Mouse (Mus musculus) forebrain, embryonic 16.5 days (tissue): ENCODE measurements around the gene Enox1. TPM values are rescaled to one million over a fixed set of nuclear protein-coding genes. Genes with fewer than 3 reads are reported as not detected.

Experiments
- ATAC-seq: fragments of 200-750 bp; cut with Nextera tagmentation; 2 replicates; pipeline ENCODE4 v1.8.0; 2017; ENCODE audit warnings: mild to moderate bottlenecking, moderate library complexity
- H3K27ac ChIP-seq: fragments of 300-500 bp; sonication (generic); 2 replicates; pipeline ENCODE4 v1.5.1; 2014; ENCODE audit warnings: low read length, control low read depth
- H3K27me3 ChIP-seq: fragments of 300-500 bp; sonication (generic); replicated peaks from 2 replicates; pipeline ENCODE4 v1.6.1; 2014; ENCODE audit warnings: low read length; ENCODE audit not compliant: control insufficient read depth, insufficient read depth
- H3K36me3 ChIP-seq: fragments of 300-500 bp; sonication (generic); 2 replicates; pipeline ENCODE4 v1.6.1; 2014; ENCODE audit not compliant: control insufficient read depth, insufficient read depth
- H3K4me1 ChIP-seq: fragments of 300-500 bp; sonication (generic); replicated peaks from 2 replicates; pipeline ENCODE4 v1.6.1; 2014; ENCODE audit warnings: low read length; ENCODE audit not compliant: control insufficient read depth, insufficient read depth
- H3K4me2 ChIP-seq: fragments of 300-500 bp; sonication (generic); 2 replicates; pipeline ENCODE4 v1.6.1; 2014; ENCODE audit warnings: mild to moderate bottlenecking, low read length, control low read depth
- H3K4me3 ChIP-seq: fragments of 300-500 bp; sonication (generic); replicated peaks from 2 replicates; pipeline ENCODE4 v1.5.1; 2014; ENCODE audit warnings: mild to moderate bottlenecking, low read length, control low read depth
- H3K9ac ChIP-seq: fragments of 300-500 bp; sonication (generic); replicated peaks from 2 replicates; pipeline ENCODE4 v1.6.1; 2014; ENCODE audit warnings: low read depth, low read length, control low read depth
- H3K9me3 ChIP-seq: fragments of 300-500 bp; sonication (generic); 2 replicates; pipeline ENCODE4 v1.6.1; 2016; ENCODE audit warnings: low read length; ENCODE audit not compliant: control insufficient read depth
- WGBS: fragments of 180-500 bp; shearing (Covaris S2); extraction: QIAGEN DNeasy Blood & Tissue Kit; methylation state at CpG from one replicate; pipeline ENCODE4 v1.1.7; 2014; 5-methylcytosine and 5-hydroxymethylcytosine counted together
- polyA plus RNA-seq: library from polyadenylated mRNA; unstranded; fragments of >200 nt; fragmentation: Nextera tagmentation; extraction: Ambion mirVana; gene quantifications from 2 replicates; pipeline ENCODE4 v1.2.1, GENCODE M21; 2015

Gene Enox1
- polyA plus RNA-seq, 1 experiment from 2014 or later, result 64.4 TPM

DNA sequence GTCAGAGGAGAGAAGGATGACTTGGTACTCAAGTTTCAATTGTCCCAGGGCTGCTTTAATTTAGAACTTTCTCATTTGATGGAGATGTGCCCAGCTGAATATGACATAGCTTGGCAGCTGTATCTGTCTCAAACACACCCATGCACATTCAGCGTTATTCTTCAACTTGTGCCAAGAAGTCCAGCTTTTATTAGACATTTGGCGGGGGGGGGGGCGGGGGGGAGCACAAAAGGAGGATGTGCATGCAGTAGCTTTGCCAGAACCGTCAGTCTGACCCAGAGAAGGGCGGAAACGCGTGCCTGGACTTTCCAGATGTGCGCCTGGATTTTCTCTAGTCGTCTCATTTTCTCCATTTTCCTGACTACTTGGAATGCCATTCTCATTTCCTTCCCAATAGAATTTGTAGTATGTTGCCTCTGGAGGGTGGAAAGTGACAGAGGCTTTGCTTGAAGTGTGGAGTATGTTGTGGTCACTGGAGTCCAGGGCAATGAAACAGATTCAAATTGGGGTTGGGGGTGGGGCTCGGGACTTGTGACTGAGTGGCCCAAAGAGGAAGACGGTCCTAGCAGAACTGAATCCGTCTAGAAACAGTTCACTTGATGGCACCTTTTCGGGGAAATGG, 24.3 kb downstream of the Enox1 start:
- Histone ChIP-seq H3K27ac (no peak overlapping the region), H3K4me1 (no peaks in the 10 kb centered on the region), H3K36me3 (no peaks in the 10 kb centered on the region), H3K4me2 (no peak overlapping the region), H3K9ac (no peak overlapping the region), H3K4me3 (no peak overlapping the region), H3K9me3 (no peaks in the 10 kb centered on the region), H3K27me3 (no peaks in the 10 kb centered on the region)
- ATAC-seq, result no peak
- WGBS, result 72% methylated on average over 13 of the region's 13 CpGs

DNA sequence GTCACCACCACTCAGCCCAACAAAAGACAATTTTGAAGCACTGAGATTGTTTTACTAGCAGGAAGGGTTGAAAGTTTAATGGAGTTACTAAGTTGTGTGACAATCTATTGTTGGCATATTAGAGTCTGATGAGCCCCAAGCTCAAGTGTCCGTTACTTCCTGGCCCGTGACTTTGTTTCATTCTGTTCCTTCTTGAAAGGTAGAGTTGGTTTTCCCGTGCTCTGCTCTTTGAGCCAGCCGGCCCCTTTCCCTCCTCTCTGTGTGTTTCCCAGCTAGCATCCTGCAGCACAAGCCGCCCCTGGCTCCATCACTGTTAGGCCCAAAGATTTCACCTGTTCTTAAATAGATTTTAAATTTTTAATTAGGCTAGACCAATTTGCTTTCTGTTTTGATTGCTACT, 26.9 kb downstream of the Enox1 start:
- no peak for ATAC-seq

DNA sequence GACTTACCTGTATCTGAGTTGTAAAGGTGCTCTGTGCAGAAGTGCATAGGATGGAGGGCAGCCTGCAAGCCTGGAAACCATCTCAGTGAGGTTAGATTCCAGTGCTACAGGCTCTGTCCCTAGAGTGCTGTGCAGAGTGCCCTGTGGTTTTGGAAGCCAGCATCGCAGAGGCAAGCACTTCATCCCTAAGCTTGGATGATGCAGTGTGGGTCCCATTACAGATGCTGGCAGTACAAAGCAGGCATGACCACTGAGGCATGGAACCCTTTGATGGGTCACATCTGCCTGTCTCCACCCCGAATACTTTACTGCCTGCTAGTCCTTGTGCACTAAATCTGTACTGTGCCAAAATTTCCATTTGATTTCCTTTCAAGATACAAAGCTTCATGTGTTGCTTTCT, 33.6 kb downstream of the Enox1 start:
- Histone ChIP-seq H3K36me3 (no peaks in the 10 kb centered on the region), H3K9me3 (no peaks in the 10 kb centered on the region), H3K27me3 (no peaks in the 10 kb centered on the region), H3K4me3 (no peak overlapping the region), H3K9ac (no peak overlapping the region), H3K4me1 (peaks cover 10% of the 10 kb centered on the region), H3K27ac (no peak overlapping the region), H3K4me2 (no peak overlapping the region)
- WGBS, result 76% methylated on average over 2 of the region's 2 CpGs
- ATAC-seq, result no peak

More for the DNA sequence above, 26.9 kb downstream of the Enox1 start:
- no peak overlapping the region for H3K27ac ChIP-seq
- H3K4me1 ChIP-seq, result no peaks in the 10 kb centered on the region; the same call in 1 of the 2 replicates
- H3K4me3 ChIP-seq, result no peak overlapping the region
- H3K9me3 ChIP-seq, result no peaks in the 10 kb centered on the region
- no peaks in the 10 kb centered on the region for H3K36me3 ChIP-seq
- no peak overlapping the region for H3K4me2 ChIP-seq
- WGBS, result 88% methylated on average over 5 of the region's 5 CpGs
- H3K9ac ChIP-seq, result no peak overlapping the region
- H3K27me3 ChIP-seq, result no peaks in the 10 kb centered on the region

- H3K36me3 ChIP-seq, result no peaks in the 10 kb centered on the region
- no peak for ATAC-seq
- no peaks in the 10 kb centered on the region for H3K27me3 ChIP-seq
- no peak overlapping the region for H3K4me3 ChIP-seq
- H3K9me3 ChIP-seq, result no peaks in the 10 kb centered on the region
- H3K4me2 ChIP-seq, result no peak overlapping the region
- no peak overlapping the region for H3K9ac ChIP-seq
- H3K4me1 ChIP-seq, result peaks cover 22% of the 10 kb centered on the region
- 42% methylated on average over 18 of the region's 18 CpGs for WGBS
- H3K27ac ChIP-seq, result no peak overlapping the region
Measured at GRCm38 (mm10) chr14:77195314-77196020, 38.9 kb downstream of the Enox1 start.

DNA sequence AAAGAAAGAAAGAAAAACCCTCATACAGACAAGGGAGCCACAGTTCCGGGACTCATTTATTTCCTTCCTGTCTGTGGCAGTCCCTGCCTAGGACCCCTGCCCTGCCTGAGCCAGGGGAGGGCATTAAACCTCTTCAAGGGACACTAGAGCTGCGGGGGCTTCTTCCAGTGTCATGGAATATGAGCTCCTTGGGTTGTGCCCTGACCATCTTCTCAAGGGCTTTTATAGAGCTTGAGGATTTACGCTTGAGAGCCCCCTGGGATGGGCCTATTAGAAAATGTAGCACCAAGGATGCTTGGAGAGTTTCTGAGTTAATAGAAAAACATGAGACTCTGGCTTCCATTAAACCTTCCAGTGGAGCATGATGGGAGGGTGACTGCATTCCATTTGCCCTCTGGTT, 39.7 kb downstream of the Enox1 start:
- H3K4me2 ChIP-seq, result no peak overlapping the region
- WGBS, result 68% methylated on average over 3 of the region's 3 CpGs
- H3K9ac ChIP-seq, result no peak overlapping the region
- no peaks in the 10 kb centered on the region for H3K9me3 ChIP-seq
- ATAC-seq, result no peak
- peaks cover 22% of the 10 kb centered on the region for H3K4me1 ChIP-seq
- no peak overlapping the region for H3K27ac ChIP-seq
- H3K4me3 ChIP-seq, result no peak overlapping the region
- no peaks in the 10 kb centered on the region for H3K36me3 ChIP-seq
- no peaks in the 10 kb centered on the region for H3K27me3 ChIP-seq

GRCm38 (mm10) chr14:77197414-77197915, 40.9 kb downstream of the Enox1 start:
- WGBS, result 67% methylated on average over 2 of the region's 2 CpGs
- Histone ChIP-seq H3K36me3 (no peaks in the 10 kb centered on the region), H3K4me2 (no peak overlapping the region), H3K4me3 (no peak overlapping the region), H3K27ac (no peak overlapping the region), H3K4me1 (peaks cover 22% of the 10 kb centered on the region), H3K9me3 (no peaks in the 10 kb centered on the region), H3K9ac (no peak overlapping the region), H3K27me3 (no peaks in the 10 kb centered on the region)
- ATAC-seq, result no peak

- H3K4me3 ChIP-seq, result no peak overlapping the region
- no peak overlapping the region for H3K9ac ChIP-seq
- H3K36me3 ChIP-seq, result no peaks in the 10 kb centered on the region
- no peak overlapping the region for H3K4me2 ChIP-seq
- no peaks in the 10 kb centered on the region for H3K27me3 ChIP-seq
- no peak overlapping the region for H3K27ac ChIP-seq
- H3K4me1 ChIP-seq, result peaks cover 7% of the 10 kb centered on the region; the same call in 1 of the 2 replicates
- WGBS, result 90% methylated on average over 8 of the region's 8 CpGs
- no peaks in the 10 kb centered on the region for H3K9me3 ChIP-seq
- no peak for ATAC-seq
Measured at GRCm38 (mm10) chr14:77210889-77211288, 54.3 kb downstream of the Enox1 start.

DNA sequence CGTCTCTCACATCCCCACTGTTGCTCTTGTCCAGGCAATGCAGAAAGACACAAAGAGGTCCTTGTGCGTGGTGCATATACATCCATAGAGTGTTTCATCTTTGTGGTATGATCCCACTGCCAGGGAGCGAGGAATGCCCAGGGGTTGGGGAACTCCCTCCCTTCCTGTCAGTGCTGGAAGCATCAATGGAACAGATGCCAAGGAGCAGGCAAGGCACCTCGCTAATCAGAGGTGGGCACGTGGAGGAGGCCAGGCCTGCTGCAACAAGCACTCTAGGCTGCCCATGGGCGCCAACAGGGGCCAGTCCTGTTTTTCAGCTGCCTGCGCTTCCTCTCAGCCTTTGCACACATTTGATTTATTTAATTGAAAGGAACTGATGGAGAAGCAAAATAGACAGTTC, 56.6 kb downstream of the Enox1 start:
- 54% methylated on average over 7 of the region's 7 CpGs for WGBS
- H3K27ac ChIP-seq, result no peak overlapping the region; the same call in 1 of the 2 replicates
- H3K4me2 ChIP-seq, result no peak overlapping the region
- no peak overlapping the region; the same call in 1 of the 2 replicates for H3K9ac ChIP-seq
- no peaks in the 10 kb centered on the region for H3K9me3 ChIP-seq
- no peak; the same call in 1 of the 2 replicates for ATAC-seq
- H3K36me3 ChIP-seq, result no peaks in the 10 kb centered on the region
- peaks cover 7% of the 10 kb centered on the region; the same call in 1 of the 2 replicates for H3K4me1 ChIP-seq
- H3K27me3 ChIP-seq, result no peaks in the 10 kb centered on the region
- H3K4me3 ChIP-seq, result no peak overlapping the region

GRCm38 (mm10) chr14:77214848-77215247, 58.3 kb downstream of the Enox1 start:
- H3K36me3 ChIP-seq, result no peaks in the 10 kb centered on the region
- ATAC-seq, result no peak
- no peak overlapping the region for H3K9ac ChIP-seq
- H3K4me2 ChIP-seq, result no peak overlapping the region
- H3K4me1 ChIP-seq, result peaks cover 5% of the 10 kb centered on the region; the same call in 1 of the 2 replicates
- no peak overlapping the region; the same call in 1 of the 2 replicates for H3K27ac ChIP-seq
- 70% methylated on average over 6 of the region's 6 CpGs for WGBS
- no peak overlapping the region for H3K4me3 ChIP-seq
- no peaks in the 10 kb centered on the region for H3K27me3 ChIP-seq
- H3K9me3 ChIP-seq, result no peaks in the 10 kb centered on the region
